Mouse (Mus musculus) c-Kit-negative CD71-positive TER-119-positive erythroid progenitor cells, embryonic 14.5 days (primary cell): ENCODE results near the gene Kctd3.
A peak's percentile ranks its signal among the peaks of the same experiment; 100 is the strongest.
"Not testable (repeated sequence)": the region's sequence is repeated elsewhere in the genome, so short reads cannot be mapped to it uniquely, and the experiment has no call there.

Experiments
- DNase-seq: peaks from one replicate; pipeline ENCODE4 v3.0.0-alpha.2; 2013; ENCODE audit warnings: low read depth, low spot score

Gene Kctd3

GRCm38 (mm10) chr1:189007239-189007979 lies at the start of gene Kctd3:
TSS of gene Kctd3 (minus strand) at chr1:189007841.
- peak; percentile 86 for DNase-seq

GRCm38 (mm10) chr1:189057425-189057824 lies 49.8 kb upstream of the Kctd3 start:
- no peak for DNase-seq

GRCm38 (mm10) chr1:189055933-189056332 lies 48.3 kb upstream of the Kctd3 start:
- no peak for DNase-seq

- DNase-seq = no peak
Measured at GRCm38 (mm10) chr1:189054941-189055551, 47.4 kb upstream of the Kctd3 start.

- DNase-seq = no peak
Measured at GRCm38 (mm10) chr1:189054191-189054590, 46.5 kb upstream of the Kctd3 start.

- DNase-seq = no peak
Measured at GRCm38 (mm10) chr1:189052189-189052588, 44.5 kb upstream of the Kctd3 start.

GRCm38 (mm10) chr1:189050122-189050521 lies 42.5 kb upstream of the Kctd3 start:
- no peak for DNase-seq

- DNase-seq = no peak
Measured at GRCm38 (mm10) chr1:189048331-189048730, 40.7 kb upstream of the Kctd3 start.

- no peak for DNase-seq
Measured at GRCm38 (mm10) chr1:189047918-189048317, 40.3 kb upstream of the Kctd3 start.

- DNase-seq = no peak
Measured at GRCm38 (mm10) chr1:189046831-189047230, 39.2 kb upstream of the Kctd3 start.

- no peak for DNase-seq
Measured at GRCm38 (mm10) chr1:189046301-189046700, 38.7 kb upstream of the Kctd3 start.

GRCm38 (mm10) chr1:189041261-189041660 lies 33.6 kb upstream of the Kctd3 start:
- no peak for DNase-seq

- no peak for DNase-seq
Measured at GRCm38 (mm10) chr1:189039348-189039747, 31.7 kb upstream of the Kctd3 start.

GRCm38 (mm10) chr1:189032817-189033216 lies 25.2 kb upstream of the Kctd3 start:
- DNase-seq = not testable (repeated sequence)

GRCm38 (mm10) chr1:189030975-189031374 lies 23.3 kb upstream of the Kctd3 start:
- DNase-seq = no peak

- DNase-seq = no peak
Measured at GRCm38 (mm10) chr1:189028267-189028666, 20.6 kb upstream of the Kctd3 start.

- DNase-seq = no peak
Measured at GRCm38 (mm10) chr1:189026885-189027284, 19.2 kb upstream of the Kctd3 start.

- no peak for DNase-seq
Measured at GRCm38 (mm10) chr1:189023701-189024080, 16.1 kb upstream of the Kctd3 start.

GRCm38 (mm10) chr1:189022925-189023700 lies 15.5 kb upstream of the Kctd3 start:
- DNase-seq = peak; percentile 15

GRCm38 (mm10) chr1:189015372-189015771 lies 7.7 kb upstream of the Kctd3 start:
- no peak for DNase-seq

GRCm38 (mm10) chr1:189013587-189013921 lies 5.9 kb upstream of the Kctd3 start:
- DNase-seq = no peak

- no peak for DNase-seq
Measured at GRCm38 (mm10) chr1:189012846-189013586, 5.4 kb upstream of the Kctd3 start.
